Mouse (Mus musculus) lung, adult 2 months (tissue): ENCODE measurements around the gene Cln3. TPM values are rescaled to one million over a fixed set of nuclear protein-coding genes. Genes with fewer than 3 reads are reported as not detected.

ENCODE experiments used
- DNase-seq: peaks from one replicate; pipeline ENCODE4 v3.0.0; 2022
- H3K4me1 ChIP-seq: fragments of 200-500 bp; 2 replicates; pipeline ENCODE4 v1.6.1; 2011; ENCODE audit warnings: low read length; ENCODE audit not compliant: control insufficient read depth, insufficient read depth
- H3K4me3 ChIP-seq: fragments of 200-500 bp; replicated peaks from 2 replicates; pipeline ENCODE3; 2011; ENCODE audit warnings: low read depth, mild to moderate bottlenecking, control low read depth, low read length; ENCODE audit errors: extremely low read depth
- CTCF ChIP-seq: fragments of 200-500 bp; IDR thresholded peaks from 2 replicates; pipeline ENCODE4 v1.5.1; 2011; ENCODE audit warnings: mild to moderate bottlenecking, low read length, control low read depth; ENCODE audit not compliant: insufficient read depth
- POLR2A ChIP-seq: fragments of 200-500 bp; IDR thresholded peaks from 2 replicates; pipeline ENCODE4 v1.6.1; 2011; ENCODE audit warnings: low read depth, mild to moderate bottlenecking, control low read depth, low read length, borderline replicate concordance; ENCODE audit errors: extremely low read depth
- WGBS: fragments of 180-500 bp; shearing (Covaris S2); methylation state at CpG from one replicate; pipeline ENCODE4 v1.1.7; 2018; 5-methylcytosine and 5-hydroxymethylcytosine counted together
- polyA plus RNA-seq: library from polyadenylated mRNA; depleted of rRNA; stranded (reverse); fragments of >200 nt; gene quantifications from 2 replicates; pipeline ENCODE4 v1.2.3, GENCODE M21; 2012

Gene Cln3
- polyA plus RNA-seq, 1 experiment, result 104 TPM

- DNase-seq, result no peak
- Histone ChIP-seq H3K4me3 (no peak overlapping the region), H3K4me1 (no peaks in the 10 kb centered on the region)
- TF ChIP-seq CTCF (no peak), POLR2A (no peak)
- 75% methylated on average over 6 of the region's 6 CpGs for WGBS
These were observed 4.0 kb downstream of the Cln3 start for GRCm38 (mm10) chr7:126581661-126582060.

DNA sequence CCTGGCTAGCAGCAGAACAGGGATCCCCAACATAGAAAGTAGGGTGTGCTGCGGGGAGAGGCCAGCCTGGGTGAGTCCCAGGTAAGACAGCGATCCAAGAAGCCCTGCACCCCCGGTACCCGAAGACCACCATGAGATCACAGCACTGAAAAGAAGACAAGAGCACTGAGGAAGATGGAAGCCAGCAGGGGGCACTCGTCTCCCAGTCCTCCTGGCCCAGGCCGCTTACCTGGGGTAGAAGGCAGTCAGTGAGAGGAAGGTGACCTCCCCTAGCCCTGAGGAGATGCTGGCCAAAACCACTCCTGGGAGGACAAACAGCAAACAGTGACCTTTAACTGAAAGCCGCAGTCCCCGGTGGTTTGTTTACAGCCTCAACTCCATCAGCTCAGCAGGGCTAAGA, 6.4 kb downstream of the Cln3 start:
- peak; percentile 62 for DNase-seq
- 51% methylated on average over 8 of the region's 8 CpGs for WGBS
- TF ChIP-seq POLR2A, result no peak
- TF ChIP-seq CTCF, result peak; percentile 63
- Histone ChIP-seq H3K4me3 (no peak overlapping the region), H3K4me1 (no peaks in the 10 kb centered on the region)

DNA sequence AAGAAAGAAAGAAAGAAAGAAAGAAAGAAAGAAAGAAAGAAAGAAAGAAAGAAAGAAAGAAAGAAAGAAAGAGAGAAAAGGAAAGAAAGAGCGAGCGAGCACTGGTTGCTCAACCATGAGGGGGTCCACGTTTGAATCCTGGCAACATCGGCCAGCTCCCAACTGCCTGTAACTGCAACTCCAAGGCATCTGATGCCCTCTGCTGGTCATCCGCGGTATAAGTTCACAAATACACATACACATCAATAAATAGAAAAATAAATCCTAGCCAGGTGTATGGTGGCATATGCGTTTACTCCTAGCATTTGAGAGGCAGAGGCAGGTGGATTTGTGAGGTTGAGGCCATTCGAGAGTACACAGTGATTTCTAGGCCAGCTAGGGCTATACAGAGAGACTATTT, 8.7 kb downstream of the Cln3 start:
- TF ChIP-seq CTCF, result peak; percentile 65
- no peak for TF ChIP-seq POLR2A
- Histone ChIP-seq H3K4me1 (no peaks in the 10 kb centered on the region), H3K4me3 (no peak overlapping the region)
- WGBS, result 61% methylated on average over 8 of the region's 8 CpGs
- peak; percentile 45 for DNase-seq

DNA sequence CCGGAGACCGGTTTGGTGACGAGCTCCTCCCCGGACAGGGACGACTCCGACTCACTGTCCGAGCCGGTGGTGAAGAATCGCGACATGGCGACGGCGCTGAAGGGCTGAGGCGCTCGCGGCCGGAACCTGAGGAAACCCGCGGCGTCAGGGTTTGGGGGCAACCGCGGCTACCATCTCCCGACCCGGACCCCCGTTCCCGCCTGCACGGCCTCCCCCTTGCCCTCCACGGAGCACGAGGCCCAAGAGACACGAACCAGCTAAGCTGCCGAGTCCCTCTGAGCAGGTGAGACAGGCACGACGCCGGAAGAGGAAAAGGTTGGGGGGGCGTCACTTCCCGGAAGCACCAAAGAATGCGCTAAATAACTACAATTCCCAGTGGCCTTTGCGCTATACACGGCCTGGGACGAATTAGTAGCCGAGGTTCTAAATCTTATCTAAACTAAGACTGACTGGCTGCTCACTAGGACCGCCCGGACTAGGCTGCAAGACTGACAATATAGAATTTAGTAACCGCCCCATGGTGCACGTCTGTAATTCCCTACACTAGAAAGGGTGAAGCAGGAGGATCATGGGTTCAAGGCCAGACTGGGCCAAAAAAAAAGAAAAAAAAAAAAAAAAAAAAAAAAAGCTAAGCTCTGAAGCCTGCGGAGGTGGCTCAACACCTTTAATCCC, 19.4 kb downstream of the Cln3 start, which contains the start of gene Eif3c:
Eif3c (minus strand) TSS at position 318 of the 672 bp plus-strand sequence.
- TF ChIP-seq POLR2A, result peak; percentile 85; the same call in 1 of the 2 replicates
- no peak for TF ChIP-seq CTCF
- under 1% methylated on average over 46 of the region's 46 CpGs for WGBS
- Histone ChIP-seq H3K4me3 (peak within 1 kb of the TSS; percentile 98), H3K4me1 (no peaks in the 10 kb centered on the region)
- peak; percentile 80 for DNase-seq

- no peak for TF ChIP-seq CTCF
- no peak for TF ChIP-seq POLR2A
- WGBS, result under 1% methylated on average over 28 of the region's 28 CpGs
- no peak for DNase-seq
- Histone ChIP-seq H3K4me1 (no peaks in the 10 kb centered on the region), H3K4me3 (peak overlapping the region; percentile 98)
These were observed 19.9 kb downstream of the Cln3 start for GRCm38 (mm10) chr7:126565693-126566092.

DNA sequence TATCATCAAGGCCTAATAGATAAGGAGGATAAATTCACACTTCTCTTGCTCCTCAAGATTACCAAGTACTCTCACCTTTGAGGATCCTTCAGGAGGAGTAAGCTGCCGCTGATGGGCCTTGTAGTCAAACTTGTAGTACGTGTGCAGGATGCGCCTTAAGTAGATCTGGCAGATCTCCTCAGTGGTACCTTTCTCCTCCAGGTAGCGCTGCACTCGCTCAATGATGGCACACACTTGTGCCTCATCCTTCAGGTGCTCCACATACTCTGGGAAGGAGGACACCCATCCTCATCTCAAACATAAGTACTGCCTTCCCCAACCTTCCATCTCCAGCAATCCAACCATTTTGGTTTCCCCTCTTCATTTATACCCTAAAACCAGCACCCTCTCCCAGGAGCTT, 29.0 kb downstream of the Cln3 start:
- no peak for TF ChIP-seq POLR2A
- no peak for TF ChIP-seq CTCF

DNA sequence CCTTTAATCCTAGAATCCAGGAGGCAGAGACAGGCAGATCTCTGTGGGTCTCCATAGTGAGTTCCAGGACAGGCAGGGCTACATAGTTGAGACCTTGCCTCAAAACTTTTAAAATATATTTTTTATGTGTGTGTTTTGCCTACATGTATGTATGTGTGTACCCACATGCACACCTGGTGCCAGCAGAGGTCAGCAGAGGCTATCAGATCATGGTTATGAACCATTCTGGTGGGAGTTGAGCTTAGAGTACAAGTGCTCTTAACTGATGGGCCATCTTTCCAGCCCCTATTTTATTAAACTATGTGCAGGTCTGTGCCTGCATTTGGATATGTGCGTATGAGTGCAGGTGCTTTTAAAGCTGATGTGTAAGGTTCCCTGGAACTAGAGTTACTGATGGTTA, 30.8 kb downstream of the Cln3 start:
- DNase-seq, result no peak
- 96% methylated on average over 1 of the region's 1 CpGs for WGBS
- TF ChIP-seq CTCF (0 out of 2 replicates have a peak, but pooled peaks have one; percentile 3), POLR2A (no peak)
- H3K4me3 ChIP-seq, result no peak overlapping the region
- H3K4me1 ChIP-seq, result no peaks in the 10 kb centered on the region

More for the DNA sequence above, 29.0 kb downstream of the Cln3 start:
- DNase-seq, result no peak
- Histone ChIP-seq H3K4me3 (no peak overlapping the region), H3K4me1 (no peaks in the 10 kb centered on the region)
- 92% methylated on average over 5 of the region's 5 CpGs for WGBS

DNA sequence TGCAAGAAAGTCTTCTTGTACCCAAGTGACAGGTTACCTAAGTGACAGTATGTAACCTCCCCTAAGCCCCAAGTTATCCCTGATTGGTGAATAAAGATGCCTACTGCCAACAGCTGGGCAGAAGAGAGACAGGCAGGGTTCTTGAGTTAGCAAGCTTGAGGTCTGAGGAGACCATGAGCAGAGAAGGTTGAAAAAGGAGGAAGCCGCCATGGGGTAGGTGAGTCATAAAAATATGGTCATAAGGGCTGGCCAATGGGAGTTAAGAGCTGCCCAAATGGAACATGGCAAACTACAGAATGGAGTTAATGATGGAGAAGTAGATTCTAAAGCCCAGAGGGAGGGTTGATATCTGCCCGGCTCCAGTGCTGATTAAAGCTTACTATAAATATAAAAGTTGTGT, 40.0 kb downstream of the Cln3 start:
- TF ChIP-seq CTCF, result no peak
- TF ChIP-seq POLR2A, result no peak
- H3K4me1 ChIP-seq, result no peaks in the 10 kb centered on the region
- no peak overlapping the region for H3K4me3 ChIP-seq
- 86% methylated on average over 2 of the region's 2 CpGs for WGBS
- DNase-seq, result no peak

DNA sequence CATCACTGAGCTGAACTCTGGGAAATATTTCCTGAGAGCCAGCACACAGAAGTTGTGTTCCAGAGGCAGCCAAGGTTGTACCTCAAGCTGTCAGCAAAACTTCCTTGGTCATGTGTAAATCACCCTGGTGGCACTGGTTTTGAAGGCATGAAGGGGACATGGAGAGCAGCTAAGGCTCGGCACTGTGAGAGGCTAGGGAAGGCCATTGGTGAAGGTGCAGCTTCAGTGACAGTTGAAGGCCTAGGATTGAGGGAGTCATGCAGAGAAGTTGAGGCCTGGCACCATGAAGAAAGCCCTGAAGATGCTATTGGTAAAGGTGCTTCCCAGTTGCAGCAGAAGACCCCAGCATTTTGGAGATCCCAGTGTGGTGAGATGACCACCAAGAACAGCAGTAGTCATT, 44.0 kb downstream of the Cln3 start:
- Histone ChIP-seq H3K4me3 (no peak overlapping the region), H3K4me1 (no peaks in the 10 kb centered on the region)
- TF ChIP-seq POLR2A (no peak), CTCF (no peak)
- WGBS, result 83% methylated on average over 1 of the region's 1 CpGs
- no peak for DNase-seq

DNA sequence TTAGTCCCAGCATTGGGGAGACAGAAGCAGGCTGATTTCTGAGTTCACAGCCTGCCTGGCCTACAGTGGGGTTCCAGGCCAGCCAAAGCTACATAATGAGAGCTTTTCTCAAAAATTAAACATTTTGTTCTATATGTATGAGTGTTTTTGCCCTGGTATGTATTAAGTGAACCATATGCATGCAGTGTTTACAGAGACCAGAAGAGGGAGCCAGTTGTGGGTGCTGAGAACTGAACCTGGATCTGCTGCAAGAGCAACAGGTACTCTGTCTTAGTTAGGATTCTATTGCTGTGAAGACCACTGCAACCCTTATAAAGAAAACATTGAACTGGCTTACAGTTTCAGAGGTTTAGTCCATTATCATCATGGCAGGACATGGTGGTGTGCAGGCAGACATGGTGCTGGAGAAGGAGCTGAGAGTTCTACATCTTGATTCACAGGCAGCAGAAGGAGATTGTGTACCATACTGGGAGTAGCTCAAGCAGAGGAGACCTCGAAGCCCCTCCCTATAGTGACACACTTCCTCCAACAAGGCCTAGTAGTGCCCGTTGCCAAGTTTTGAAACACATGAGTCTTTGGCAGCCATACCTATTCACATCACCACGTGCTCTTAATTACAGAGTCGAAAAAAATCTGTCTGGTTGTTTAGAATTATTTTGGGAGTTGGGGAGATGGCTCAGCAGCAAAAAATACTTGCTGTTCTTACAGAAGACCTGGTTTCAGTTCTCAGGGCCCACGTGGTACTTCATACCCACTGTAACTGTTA, 47.6 kb downstream of the Cln3 start:
- no peak overlapping the region for H3K4me3 ChIP-seq
- H3K4me1 ChIP-seq, result no peaks in the 10 kb centered on the region
- TF ChIP-seq CTCF (no peak), POLR2A (no peak)
- DNase-seq, result no peak
- 51% methylated on average over 5 of the region's 5 CpGs for WGBS
